Mouse (Mus musculus) yolk sac, embryonic 10.5 days (tissue): Measurements from ENCODE around the gene Lrrc29.

ENCODE experiments used
- DNase-seq: peaks from one replicate; pipeline ENCODE4 v3.0.0-alpha.2; 2017; ENCODE audit warnings: low spot score

The Lrrc29 gene

DNA sequence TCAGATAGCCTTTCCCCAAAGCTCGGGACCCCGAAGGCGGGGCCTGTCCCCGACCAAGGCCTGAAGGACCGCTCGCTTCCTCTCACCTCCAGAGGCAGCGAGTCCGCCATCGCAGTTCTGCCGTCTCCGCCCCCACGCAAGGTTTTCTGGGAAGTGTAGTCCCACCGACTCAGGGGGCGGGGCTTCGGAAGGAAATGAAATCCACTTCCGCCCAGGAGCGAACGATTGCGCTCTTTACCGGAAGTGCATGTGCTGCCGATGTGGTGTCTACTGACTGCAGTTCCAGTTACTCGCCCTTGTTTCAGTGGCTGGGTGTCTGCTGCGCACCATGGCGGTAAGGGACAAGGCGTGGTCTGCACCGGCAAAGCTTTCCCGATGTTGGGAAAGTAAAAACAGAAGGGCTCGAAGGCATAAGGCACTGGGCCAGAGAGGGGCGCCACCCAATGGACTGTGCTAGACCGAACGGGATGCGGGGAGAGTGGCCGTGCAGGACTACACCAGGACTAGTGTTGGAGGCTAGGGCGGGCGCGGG is at the start of gene Lrrc29, which contains the start of gene Tmem208:
Gene Lrrc29, minus strand, starts transcription at position 138 of the 532 bp plus-strand sequence.
Gene Tmem208, plus strand, starts transcription at position 214 of the 532 bp plus-strand sequence.
- peak; percentile 96 for DNase-seq

DNA sequence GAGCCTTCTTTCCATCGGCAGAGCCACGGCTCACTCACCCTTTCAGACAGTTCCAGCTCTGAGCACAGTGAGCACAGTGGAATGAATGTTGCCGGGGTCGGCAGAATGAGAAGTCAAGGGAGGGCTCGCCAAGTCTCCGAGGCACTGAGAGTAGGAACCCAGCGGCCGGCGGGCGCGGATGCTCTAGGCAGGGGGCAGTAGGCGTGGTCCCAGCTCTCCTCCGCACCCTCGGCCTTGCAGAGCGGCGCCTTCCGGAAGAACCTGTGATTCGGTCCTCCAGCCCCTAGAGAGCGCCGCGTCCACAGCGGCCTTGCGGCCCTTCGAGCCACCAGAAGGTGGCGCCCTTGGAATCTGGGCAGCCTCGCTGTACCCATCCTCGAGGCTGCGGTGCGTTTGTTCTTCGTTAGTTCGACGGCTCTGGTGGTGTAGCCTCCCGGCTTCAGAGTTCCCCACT is 48.5 kb upstream of the Lrrc29 start:
- DNase-seq: no peak

DNA sequence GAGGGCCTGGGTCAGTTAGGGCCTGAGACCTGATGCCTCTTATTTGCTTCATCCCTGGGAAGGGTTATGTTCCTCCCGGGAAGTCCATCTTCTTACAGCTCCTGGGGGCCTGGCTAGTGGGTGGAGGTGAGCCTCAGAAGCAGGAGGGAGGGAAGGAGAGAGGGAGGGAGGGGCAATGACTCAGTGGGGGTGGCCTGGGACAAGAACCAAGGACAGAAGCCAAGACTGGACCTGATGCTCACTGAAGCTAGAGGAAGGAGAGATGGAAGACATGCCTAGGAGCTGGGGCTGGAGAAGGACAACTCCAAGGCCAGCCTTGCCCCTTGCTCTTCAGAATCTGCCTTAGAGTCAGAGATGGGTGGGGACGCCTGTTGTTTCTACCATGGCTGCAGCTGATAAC is 47.0 kb upstream of the Lrrc29 start, which contains the start of gene Plekhg4:
Gene Plekhg4, plus strand, starts transcription at position 243 of the 400 bp plus-strand sequence.
- no peak for DNase-seq

DNA sequence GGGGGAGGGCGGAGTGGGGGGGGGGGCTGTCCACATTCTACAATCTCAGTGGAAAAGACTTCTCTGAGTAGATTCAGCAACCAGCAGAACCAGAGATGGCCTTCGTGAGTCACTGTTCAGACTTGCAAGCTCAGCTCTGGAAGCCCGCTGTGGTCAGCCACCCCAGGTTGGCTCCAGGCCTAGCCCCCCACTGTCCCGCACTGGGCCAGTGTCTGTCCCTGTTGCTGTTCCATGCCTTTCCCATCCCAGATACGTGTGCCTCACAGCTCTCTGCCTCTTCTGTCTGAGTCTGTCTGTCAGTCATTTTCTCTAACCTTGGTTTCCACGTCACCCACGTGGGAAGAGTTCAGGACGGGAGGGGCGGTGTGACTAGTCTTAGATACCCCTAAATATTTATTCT is 46.4 kb upstream of the Lrrc29 start:
- no peak for DNase-seq

DNA sequence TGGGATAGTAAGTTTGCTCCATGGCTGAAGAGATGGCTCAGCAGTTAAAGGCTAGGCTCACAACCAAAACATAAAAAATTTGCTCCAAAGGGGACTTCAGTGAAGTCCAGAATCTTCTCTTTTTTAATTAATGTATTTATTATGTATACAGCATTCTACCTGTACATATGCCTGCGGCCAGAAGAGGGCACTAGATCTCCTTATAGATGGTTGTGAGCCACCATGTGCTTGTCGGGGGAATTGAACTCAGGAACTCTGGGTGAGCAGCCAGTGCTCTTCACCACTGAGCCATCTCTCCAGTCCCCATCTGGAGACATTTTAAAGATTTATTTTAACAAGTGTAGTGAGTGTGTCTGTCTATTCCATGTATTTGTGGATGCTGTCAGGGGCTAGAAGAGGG is 41.0 kb upstream of the Lrrc29 start:
- DNase-seq: no peak

DNA sequence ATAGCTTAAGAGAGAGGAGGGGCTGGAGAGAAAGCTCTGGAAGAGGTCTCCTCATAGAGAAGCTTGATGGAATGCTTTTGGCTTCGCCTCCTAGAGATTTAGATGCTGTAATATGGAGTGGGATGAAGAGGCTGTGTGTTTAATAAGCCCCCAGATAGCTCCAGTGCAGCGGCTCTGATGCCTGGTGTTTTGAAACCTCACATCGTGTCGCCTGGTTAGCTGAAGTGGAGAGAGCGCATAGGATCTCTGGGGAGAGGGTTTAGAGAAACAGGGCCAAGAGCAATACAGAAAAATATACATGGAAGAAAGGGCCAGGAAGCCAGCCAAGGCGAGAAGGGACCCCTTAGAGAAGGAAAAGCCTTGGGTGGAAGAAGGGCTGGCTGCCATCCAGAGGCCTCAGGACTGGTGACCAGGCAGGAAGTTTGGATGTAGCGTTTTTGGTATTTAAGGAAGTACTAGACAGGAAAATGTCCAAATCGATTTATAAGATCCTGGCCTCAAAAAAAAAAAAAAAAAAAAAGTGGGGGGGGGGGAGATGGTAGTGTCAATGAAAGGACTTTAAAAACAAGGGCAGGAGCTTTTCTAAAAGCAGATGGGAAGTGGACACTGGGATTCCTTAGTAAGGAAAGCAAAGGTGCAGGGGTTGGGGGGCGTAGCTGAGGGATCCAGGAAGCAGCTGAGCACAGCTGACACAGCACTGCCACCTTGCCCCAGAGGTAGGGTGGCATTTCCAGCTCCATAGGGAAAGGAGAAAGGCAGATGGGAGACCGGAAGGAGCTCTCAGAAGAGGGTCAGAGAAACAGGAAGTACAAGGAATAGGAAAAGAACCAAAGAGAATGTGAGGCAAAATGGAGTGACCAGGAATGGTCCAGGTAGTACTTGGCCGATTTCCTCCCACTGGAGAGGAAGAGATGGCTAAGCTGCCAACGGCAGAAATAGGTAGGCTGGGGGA is 35.9 kb upstream of the Lrrc29 start:
- DNase-seq: no peak

DNA sequence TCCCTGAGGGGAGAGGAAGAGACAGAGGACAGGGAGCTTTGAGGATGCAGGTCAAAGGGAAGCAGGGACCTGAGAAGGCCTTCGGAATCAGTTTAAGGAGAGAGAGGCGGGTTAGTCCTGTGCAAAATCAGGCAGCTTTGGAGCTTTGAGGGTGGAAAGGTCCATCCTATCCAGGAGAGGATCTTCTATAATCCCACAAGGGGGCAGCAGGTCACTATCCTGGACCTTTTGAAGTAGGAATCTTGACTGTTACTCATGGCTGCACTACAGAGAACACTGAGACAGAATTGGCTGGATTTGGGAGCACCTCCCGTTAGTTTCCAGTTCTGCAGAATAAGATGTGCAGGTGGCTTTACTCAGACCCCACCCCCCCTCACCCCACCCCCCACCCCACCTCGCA is 33.6 kb upstream of the Lrrc29 start:
- DNase-seq: no peak

DNA sequence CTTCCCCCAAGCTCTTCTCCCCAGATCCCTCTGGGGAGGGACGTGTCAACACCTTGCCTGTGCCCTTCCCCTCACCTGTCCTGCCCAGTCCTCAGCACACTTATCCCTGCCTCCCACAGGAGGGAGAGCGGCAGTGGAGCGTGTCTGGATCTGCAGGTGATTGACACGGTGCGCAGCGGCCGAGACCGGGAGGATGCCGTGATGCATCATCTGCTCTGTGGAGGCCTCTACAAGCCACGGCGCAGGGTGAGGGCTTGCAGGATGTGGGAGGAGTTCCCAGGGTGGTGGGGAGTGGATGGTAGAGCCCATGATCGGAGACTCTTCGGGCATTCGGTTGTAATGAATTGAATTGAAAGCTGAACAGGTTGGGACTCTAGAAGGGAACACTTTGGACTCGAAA is 33.1 kb upstream of the Lrrc29 start:
- no peak for DNase-seq

DNA sequence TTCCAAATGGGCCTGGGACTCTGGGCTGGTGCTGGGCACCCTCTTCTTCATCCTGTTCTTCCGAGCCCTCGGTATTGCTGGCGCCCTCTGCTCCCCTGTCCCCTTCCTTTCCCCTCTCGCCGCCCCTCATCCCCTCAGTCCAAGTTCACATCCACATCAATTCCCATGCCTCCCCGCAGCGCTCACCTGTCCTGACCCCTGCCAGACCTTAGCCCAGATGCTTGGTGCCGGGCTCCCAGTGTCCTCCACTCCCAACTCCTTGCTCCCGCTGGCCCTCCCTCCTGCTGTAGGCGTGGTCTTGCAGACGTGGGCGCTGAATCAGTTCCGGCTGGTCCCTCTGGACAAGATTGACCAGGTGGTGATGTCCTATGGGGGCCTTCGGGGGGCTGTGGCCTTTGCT is 30.6 kb upstream of the Lrrc29 start:
- DNase-seq: no peak

DNA sequence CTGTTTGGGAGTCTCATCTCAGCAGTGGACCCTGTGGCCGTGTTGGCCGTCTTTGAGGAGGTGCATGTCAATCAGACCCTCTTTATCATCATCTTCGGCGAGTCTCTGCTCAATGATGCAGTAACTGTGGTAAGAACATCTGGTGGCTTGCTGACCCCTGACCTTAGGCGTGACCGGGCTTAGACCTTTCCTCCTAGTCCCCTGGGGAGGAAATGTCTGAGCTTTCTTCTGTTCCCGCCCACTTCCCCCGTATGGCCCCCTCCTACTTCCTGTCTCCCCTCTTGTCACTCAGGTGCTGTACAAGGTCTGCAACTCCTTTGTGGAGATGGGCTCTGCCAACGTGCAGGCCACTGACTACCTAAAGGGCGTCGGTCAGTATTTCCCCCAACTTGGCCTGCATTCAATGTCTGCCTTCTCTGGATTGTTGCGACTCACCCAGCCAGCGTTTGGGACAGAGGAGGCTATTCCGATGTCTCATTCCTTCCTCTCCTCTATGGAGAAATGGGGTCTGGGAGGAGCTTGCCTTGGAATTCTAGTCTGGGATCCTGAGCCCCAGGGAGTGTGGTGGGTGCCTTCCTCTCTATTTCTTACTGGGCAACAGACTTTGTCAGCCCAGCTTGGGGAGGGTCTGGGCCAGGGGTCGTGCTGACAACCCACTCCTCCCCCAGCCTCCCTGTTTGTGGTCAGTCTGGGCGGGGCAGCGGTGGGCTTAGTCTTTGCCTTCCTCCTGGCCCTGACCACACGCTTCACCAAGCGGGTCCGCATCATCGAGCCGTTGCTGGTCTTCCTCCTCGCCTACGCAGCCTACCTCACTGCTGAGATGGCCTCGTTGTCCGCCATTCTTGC is 29.3 kb upstream of the Lrrc29 start:
- DNase-seq: peak; percentile 56

DNA sequence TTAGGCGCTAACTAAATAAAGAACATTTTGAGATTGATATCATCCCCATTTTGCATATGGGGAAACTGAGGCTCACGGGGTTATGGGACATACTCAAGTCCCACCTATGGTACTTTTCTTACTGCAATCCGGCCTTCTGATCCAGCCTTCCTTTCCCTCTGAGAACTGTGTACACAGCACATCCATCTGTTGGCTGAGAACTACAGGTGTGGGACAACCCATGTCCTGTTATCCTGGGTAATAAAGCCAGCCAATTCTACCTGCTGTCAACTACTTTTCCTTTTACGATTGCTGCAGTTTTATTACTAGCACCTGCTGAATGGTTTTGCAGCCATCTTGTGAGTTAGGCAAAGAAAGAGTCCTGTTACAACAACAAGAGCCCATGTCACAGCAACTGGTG is 28.5 kb upstream of the Lrrc29 start:
- DNase-seq: no peak

DNA sequence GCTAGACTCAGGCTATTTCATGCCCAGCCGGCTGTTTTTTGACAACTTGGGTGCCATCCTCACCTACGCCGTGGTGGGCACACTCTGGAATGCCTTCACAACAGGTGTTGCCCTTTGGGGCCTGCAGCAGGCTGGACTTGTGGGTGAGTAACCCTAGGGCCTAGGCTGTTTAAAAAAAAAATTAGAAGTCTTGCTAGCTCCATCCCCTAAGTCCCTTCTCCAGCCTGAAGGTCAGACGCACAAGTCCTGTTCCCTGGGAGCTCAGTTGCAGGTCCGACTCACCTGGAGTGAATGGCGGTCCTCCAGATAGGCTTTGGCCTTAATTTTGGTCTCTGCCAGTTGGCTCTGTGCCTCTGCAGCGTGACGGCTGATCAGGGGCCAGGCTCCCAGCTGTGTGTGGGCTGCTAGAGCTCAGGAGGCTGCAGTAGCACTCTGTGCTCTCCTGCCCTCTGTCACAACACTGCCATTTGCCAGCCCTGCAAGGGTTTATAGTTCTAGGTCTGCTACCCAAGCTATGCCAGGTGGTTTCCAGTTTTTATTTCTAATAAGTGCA is 27.6 kb upstream of the Lrrc29 start:
- DNase-seq: no peak

DNA sequence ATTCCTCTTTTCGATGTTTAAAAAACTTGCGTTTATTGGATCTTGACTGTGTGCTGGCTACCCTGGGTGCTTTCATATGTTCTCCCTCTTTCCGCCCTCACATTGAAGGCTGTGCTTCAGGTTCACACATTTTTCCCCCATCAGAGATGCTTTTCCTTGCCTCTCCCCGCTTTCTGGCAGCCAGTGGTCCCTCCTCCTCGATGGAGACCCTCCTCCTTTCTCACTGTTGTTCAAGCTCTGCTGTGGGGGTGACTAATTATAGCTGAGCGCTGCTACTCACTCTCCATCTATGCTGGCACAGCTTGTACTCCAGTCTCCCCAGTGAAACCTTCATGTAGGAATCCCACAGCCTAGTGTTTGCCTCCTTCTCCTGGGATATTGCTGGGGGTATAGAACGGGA is 24.1 kb upstream of the Lrrc29 start:
- DNase-seq: no peak

DNA sequence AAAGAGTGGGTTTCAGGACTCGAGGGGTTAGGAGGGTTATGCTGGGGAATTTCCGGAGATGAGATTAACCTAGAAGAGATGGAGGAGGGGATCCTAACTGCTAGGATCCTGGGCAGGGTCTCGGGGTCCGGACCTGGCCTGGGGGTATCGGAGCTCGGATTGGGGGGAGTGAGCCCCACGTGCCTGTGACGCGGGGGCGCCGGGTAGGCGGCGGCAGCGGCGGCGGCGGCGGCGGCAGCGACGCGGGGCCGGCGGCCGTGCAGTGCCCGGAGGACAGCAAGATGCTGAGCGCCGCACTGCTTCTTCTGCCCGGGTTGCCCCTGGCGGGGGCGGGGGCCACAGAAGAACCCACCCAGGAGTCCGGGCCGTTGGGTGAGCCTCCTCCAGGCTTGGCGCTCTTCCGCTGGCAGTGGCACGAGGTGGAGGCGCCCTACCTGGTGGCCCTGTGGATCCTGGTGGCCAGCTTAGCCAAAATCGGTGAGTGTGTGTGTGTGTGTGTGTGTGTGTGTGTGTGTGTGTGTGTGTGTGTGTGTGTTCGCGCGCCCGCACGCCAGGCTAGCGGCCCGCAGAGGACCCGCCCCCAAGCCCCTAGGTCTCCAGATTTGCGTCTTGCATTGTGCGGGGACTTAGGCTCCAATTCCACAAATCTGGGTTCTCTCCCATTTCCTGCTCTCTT is 23.2 kb upstream of the Lrrc29 start:
- peak; percentile 47 for DNase-seq

DNA sequence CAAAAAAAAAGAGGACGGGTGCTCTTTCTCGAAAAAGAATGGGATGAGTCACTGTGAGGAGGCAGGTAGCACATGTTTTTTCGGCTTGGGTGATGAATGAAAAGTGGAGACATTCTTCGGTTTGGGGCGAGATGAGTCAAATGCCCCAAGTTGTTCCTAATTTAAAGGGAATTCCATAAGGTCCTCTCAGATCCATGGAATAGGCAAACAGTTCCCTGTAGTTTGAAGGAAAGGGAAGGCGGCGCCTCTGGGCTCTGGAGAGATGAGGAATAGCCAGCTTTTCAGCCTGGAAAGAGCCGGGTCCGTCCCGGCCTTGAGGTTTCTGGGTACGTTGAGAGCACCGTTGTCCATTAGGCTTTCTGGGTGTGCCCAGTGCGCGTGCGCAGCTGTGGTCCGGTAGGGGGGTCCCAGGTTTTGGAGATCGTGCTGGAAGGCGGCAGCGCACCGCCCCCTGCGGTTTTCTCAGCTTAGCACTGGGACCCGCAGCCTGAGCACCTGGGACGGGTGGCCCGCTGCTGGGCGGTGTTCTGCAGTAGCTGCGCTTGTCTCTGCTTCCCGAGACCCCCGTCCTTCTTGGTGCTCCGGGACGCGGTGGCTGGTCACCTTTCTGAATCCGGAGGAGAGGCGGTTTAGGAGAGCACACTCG is 22.5 kb upstream of the Lrrc29 start, which contains the start of gene Slc9a5:
Gene Slc9a5, plus strand, starts transcription at position 394 of the 646 bp plus-strand sequence.
- DNase-seq: peak; percentile 72

DNA sequence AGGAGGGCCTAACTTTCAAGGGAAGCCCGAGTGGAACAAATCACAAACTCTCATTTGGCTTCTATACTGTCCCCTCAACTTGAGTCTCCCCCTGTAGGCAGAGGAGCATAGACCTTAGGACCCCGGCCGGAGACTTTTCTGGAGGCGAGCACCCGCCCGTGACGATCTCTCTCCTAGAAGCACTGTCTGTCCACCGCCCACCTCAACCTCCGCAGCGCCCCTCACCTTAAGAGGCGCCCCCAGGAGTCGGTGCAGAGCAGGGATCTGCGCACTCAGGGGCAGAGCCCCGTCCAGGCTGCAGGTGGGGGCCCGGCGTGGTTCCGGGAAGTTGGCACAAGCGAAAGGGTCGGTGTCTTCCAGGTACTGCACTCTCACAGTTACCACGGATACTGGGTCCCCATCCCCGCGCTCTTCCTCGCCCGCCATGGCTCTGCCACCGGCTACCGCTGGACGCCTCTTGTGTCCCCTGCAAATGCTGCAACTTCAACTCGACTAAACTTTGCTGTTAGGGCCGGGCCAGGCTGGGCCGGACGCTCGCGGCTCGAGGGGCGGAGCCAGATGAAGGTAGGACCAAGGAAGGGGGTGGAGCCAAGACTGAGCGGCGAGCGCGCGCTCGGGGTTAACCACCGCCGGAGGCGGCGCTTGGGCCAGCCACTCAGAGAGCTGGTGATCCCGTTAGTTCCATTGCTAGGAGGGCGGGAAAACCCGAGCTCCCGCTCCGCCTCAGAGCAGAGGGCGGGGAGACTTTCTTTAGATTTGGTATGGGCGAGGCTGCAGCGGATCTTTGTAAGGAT is 21.5 kb upstream of the Lrrc29 start, which contains the start of gene Fhod1:
Gene Fhod1, minus strand, starts transcription at position 526 of the 794 bp plus-strand sequence.
- DNase-seq: peak; percentile 97

DNA sequence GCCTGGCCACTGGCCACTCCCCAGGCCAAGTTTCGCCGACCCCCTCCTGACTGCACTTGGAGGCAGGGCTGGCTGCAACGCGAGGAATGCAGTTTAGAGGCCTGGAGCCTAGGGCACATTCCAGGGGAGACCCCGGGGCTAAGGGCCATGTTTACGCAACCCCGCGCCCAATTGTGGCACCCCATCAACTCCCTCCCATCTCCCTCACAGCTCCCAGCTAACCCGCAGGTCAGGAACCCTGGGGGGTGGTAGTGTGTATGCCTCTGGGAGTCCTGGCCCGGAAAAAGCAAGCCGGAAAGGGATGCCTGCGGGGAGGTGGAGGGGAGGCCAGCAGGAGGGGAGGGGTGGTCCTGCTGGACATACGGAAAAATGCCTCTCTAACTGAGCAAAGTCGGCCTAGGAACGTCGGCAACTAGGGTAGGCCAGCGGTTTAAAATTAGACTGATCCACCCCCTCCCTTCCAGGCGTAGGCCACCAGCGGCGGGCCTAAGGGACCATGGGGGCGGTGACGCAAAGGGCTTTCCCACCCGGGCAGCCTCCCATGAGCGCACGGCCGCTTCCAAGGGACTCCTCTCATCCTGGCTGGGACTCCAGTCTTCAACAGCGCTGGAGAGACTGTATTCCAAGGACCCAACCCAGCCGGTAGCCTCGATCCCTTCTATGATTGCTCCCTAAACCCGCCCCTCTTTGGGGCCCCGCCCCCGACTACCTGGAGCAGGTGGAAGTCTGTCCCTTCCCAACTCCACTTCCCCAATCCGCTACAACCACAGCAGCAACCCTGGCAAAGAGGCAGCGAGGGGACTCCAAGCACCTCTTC is 20.7 kb upstream of the Lrrc29 start:
- DNase-seq: peak; percentile 85

DNA sequence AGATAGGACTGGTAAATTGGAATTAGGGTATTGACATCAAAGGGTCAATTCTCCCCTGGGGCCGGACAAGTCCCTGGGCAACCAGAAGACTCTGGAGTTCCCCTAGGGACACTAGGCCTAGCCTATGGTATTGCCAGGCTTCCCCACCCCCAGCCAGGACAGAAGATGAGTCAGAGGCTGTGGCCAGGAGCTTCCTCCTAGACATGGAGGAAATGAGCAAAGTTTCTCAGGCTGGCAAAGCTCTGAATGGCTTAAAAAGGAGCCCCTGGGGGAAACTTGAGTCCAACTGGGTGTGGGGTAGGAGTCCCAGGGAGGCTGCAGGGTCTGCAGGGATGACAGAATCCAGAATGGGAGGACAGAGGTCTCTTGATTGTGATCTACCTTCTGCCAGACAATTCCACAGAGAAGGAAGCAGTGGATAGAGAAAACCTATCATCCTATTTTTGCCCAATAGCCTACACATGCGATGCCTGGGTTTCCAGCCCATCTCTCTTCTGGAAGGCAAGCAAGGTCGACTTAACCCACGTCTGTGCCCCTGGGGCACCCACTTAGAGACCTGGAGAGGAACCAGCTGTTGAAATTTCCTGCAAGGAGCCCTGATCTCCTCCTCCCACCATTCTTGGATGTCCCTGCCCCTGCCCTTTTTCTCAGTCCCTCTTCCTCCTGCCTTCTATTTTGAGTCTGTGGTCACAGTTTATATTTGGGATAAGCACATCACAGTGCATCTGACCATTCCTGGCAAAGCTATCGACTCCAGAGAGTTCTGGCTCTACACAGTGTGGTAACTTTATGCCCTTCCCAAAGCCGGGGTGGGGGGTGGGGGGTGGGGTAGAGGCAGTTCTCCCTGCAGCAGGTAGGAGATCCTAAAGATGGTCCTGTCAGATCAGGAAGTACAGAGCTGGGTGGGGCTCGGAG is 19.2 kb upstream of the Lrrc29 start:
- no peak for DNase-seq
